Mouse (Mus musculus) heart, embryonic 16.5 days (tissue): Measurements from ENCODE around the gene Hist1h2bh. TPM values are rescaled to one million over a fixed set of nuclear protein-coding genes. Genes with fewer than 3 reads are reported as not detected.
"Not testable (repeated sequence)": the region's sequence is repeated elsewhere in the genome, so short reads cannot be mapped to it uniquely, and the experiment has no call there.

Experiments used
- ATAC-seq: fragments of 200-750 bp; cut with Nextera tagmentation; replicated peaks from 2 replicates; pipeline ENCODE4 v1.8.0; 2017; ENCODE audit warnings: moderate number of reproducible peaks; ENCODE audit not compliant: insufficient read depth, low FRiP score; ENCODE audit errors: extremely low read depth
- H3K27ac ChIP-seq: fragments of 300-500 bp; sonication (generic); 2 replicates; pipeline ENCODE4 v1.5.1; 2014; ENCODE audit warnings: mild to moderate bottlenecking, low read length, control low read depth, moderate library complexity
- H3K27me3 ChIP-seq: fragments of 300-500 bp; sonication (generic); 2 replicates; pipeline ENCODE4 v1.6.1; 2014; ENCODE audit warnings: low read length, mixed read lengths; ENCODE audit not compliant: control insufficient read depth, insufficient read depth
- H3K36me3 ChIP-seq: fragments of 300-500 bp; sonication (generic); 2 replicates; pipeline ENCODE4 v1.6.1; 2014; ENCODE audit not compliant: control insufficient read depth, insufficient read depth
- H3K4me1 ChIP-seq: fragments of 300-500 bp; sonication (generic); 2 replicates; pipeline ENCODE4 v1.6.1; 2014; ENCODE audit warnings: low read length, mixed read lengths; ENCODE audit not compliant: control insufficient read depth, insufficient read depth
- H3K4me2 ChIP-seq: fragments of 300-500 bp; sonication (generic); 2 replicates; pipeline ENCODE4 v1.6.1; 2014; ENCODE audit warnings: low read depth, mild to moderate bottlenecking, control low read depth, low read length
- H3K4me3 ChIP-seq: fragments of 300-500 bp; sonication (generic); 2 replicates; pipeline ENCODE4 v1.5.1; 2014; ENCODE audit warnings: mild to moderate bottlenecking, control low read depth, low read length
- H3K9ac ChIP-seq: fragments of 300-500 bp; sonication (generic); 2 replicates; pipeline ENCODE4 v1.6.1; 2014; ENCODE audit warnings: low read length, control low read depth
- H3K9me3 ChIP-seq: fragments of 300-500 bp; sonication (generic); replicated peaks from 2 replicates; pipeline ENCODE4 v1.6.1; 2016; ENCODE audit warnings: low read length; ENCODE audit not compliant: control insufficient read depth
- WGBS: fragments of 180-500 bp; shearing (Covaris S2); extraction: QIAGEN DNeasy Blood & Tissue Kit; methylation state at CpG from one replicate; pipeline ENCODE4 v1.1.7; 2014; 5-methylcytosine and 5-hydroxymethylcytosine counted together
- polyA plus RNA-seq: library from polyadenylated mRNA; unstranded; fragments of >200 nt; fragmentation: Nextera tagmentation; extraction: Ambion mirVana; gene quantifications from 2 replicates; pipeline ENCODE4 v1.2.1, GENCODE M21; 2015

The Hist1h2bh gene
- polyA plus RNA-seq, 1 experiment from 2014 or later: 0.38 TPM

DNA sequence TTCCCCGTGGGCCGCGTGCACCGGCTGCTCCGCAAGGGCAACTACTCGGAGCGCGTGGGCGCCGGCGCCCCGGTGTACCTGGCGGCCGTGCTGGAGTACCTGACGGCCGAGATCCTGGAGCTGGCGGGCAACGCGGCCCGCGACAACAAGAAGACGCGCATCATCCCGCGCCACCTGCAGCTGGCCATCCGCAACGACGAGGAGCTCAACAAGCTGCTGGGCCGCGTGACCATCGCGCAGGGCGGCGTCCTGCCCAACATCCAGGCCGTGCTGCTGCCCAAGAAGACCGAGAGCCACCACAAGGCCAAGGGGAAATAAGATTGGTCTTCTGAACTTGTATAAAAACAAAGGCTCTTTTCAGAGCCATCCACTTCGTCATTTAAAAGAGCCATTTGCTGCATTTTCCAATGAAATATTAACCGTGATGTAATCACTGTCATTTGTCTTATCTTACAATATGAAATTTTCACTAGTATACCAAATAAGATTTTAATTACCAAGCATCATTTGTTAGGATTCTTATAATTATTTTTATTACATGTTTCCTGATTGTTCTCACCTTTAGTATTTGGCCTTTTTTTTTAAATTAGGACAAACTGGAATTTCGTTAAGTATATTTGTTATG is 31.5 kb upstream of the Hist1h2bh start:
- WGBS: 3% methylated on average over 8 of the region's 39 CpGs
- H3K9ac ChIP-seq: peak overlapping the region; percentile 57; the same call in 1 of the 2 replicates

GRCm38 (mm10) chr13:23573898-23574524 is 30.8 kb upstream of the Hist1h2bh start, which contains the start of the genes Hist1h2bf and Hist1h2ad:
Gene Hist1h2bf (minus strand): TSS chr13:23574196.
Gene Hist1h2ad (plus strand): TSS chr13:23574381.
- not testable (repeated sequence) for H3K36me3 ChIP-seq, H3K27me3 ChIP-seq
- WGBS: 2% methylated on average over 26 of the region's 42 CpGs

More for the DNA sequence above, 31.5 kb upstream of the Hist1h2bh start:
- ATAC-seq, H3K27me3 ChIP-seq, H3K9me3 ChIP-seq, H3K36me3 ChIP-seq: not testable (repeated sequence)
- H3K27ac ChIP-seq: peak overlapping the region; percentile 83
- H3K4me2 ChIP-seq: peak overlapping the region; percentile 77
- peaks cover 30% of the 10 kb centered on the region for H3K4me1 ChIP-seq
- H3K4me3 ChIP-seq: peak overlapping the region; percentile 41

GRCm38 (mm10) chr13:23573034-23573897 is 30.1 kb upstream of the Hist1h2bh start:
- peaks cover 30% of the 10 kb centered on the region for H3K4me1 ChIP-seq
- not testable (repeated sequence) for H3K9me3 ChIP-seq, ATAC-seq, H3K36me3 ChIP-seq, H3K27me3 ChIP-seq
- H3K9ac ChIP-seq: peak overlapping the region; percentile 76
- H3K4me2 ChIP-seq: peak overlapping the region; percentile 77
- peak overlapping the region; percentile 47 for H3K4me3 ChIP-seq
- H3K27ac ChIP-seq: peak overlapping the region; percentile 83
- 16% methylated on average over 18 of the region's 20 CpGs for WGBS

More at GRCm38 (mm10) chr13:23573898-23574524, 30.8 kb upstream of the Hist1h2bh start, which contains the start of the genes Hist1h2bf and Hist1h2ad:
- peak; percentile 84 for ATAC-seq
- peak within 1 kb of the TSS; percentile 76 for H3K9ac ChIP-seq
- H3K4me1 ChIP-seq: peaks cover 30% of the 10 kb centered on the region
- H3K27ac ChIP-seq: peak within 1 kb of the TSS; percentile 83
- H3K4me2 ChIP-seq: peak within 1 kb of the TSS; percentile 77
- not testable (repeated sequence) for H3K9me3 ChIP-seq
- peak within 1 kb of the TSS; percentile 47 for H3K4me3 ChIP-seq

GRCm38 (mm10) chr13:23572218-23573033 is 29.2 kb upstream of the Hist1h2bh start:
- peak overlapping the region; percentile 59 for H3K4me3 ChIP-seq
- H3K4me2 ChIP-seq: peak overlapping the region; percentile 77
- peaks cover 30% of the 10 kb centered on the region for H3K4me1 ChIP-seq
- H3K27ac ChIP-seq: peak overlapping the region; percentile 96
- WGBS: 36% methylated on average over 2 of the region's 2 CpGs
- no peaks in the 10 kb centered on the region for H3K36me3 ChIP-seq
- no peaks in the 10 kb centered on the region for H3K27me3 ChIP-seq
- H3K9ac ChIP-seq: peak overlapping the region; percentile 76
- H3K9me3 ChIP-seq: no peaks in the 10 kb centered on the region
- no peak for ATAC-seq

DNA sequence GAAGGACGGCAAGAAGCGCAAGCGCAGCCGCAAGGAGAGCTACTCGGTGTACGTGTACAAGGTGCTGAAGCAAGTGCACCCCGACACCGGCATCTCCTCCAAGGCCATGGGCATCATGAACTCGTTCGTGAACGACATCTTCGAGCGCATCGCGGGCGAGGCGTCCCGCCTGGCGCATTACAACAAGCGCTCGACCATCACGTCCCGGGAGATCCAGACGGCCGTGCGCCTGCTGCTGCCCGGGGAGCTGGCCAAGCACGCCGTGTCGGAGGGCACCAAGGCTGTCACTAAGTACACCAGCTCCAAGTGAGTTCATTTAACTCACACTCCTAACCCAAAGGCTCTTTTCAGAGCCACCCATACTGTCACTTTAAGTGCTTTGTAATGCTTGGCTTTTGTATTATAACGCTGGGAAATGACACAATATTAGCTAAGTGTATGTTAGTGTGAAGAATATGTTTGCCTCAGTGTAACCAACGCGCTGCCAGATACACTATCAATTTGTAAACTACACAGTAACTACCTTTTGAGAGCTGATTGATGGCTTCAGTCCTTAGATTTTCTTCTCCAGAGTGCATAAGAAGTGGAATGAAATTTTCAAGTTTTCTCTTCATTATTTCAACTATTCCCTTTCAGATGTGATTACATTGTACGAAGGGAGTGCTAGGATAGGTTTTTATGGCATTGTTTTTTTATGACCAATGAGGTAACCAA is 28.5 kb upstream of the Hist1h2bh start:
- H3K36me3 ChIP-seq, H3K27me3 ChIP-seq, H3K9me3 ChIP-seq, ATAC-seq: not testable (repeated sequence)
- WGBS: under 1% methylated on average over 10 of the region's 34 CpGs
- Histone ChIP-seq H3K4me3 (peak overlapping the region; percentile 59), H3K9ac (peak overlapping the region; percentile 76), H3K27ac (peak overlapping the region; percentile 96), H3K4me1 (peaks cover 23% of the 10 kb centered on the region), H3K4me2 (peak overlapping the region; percentile 77)

GRCm38 (mm10) chr13:23571022-23571503 is 27.9 kb upstream of the Hist1h2bh start, which contains the start of the genes Hist1h2ae and Hist1h2bg:
Gene Hist1h2ae (minus strand): TSS chr13:23571220.
Gene Hist1h2bg (plus strand): TSS chr13:23571396.
- H3K4me3 ChIP-seq: peak within 1 kb of the TSS; percentile 59
- no peaks in the 10 kb centered on the region for H3K36me3 ChIP-seq
- H3K27me3 ChIP-seq: no peaks in the 10 kb centered on the region
- peak within 1 kb of the TSS; percentile 96 for H3K27ac ChIP-seq
- peak; percentile 87 for ATAC-seq
- H3K9ac ChIP-seq: peak within 1 kb of the TSS; percentile 76
- WGBS: 1% methylated on average over 18 of the region's 18 CpGs
- H3K4me1 ChIP-seq: peaks cover 18% of the 10 kb centered on the region
- H3K9me3 ChIP-seq: no peaks in the 10 kb centered on the region
- H3K4me2 ChIP-seq: peak within 1 kb of the TSS; percentile 77

- peaks cover 18% of the 10 kb centered on the region for H3K4me1 ChIP-seq
- not testable (repeated sequence) for H3K9me3 ChIP-seq, H3K36me3 ChIP-seq, H3K27me3 ChIP-seq
- ATAC-seq: peak; percentile 3; the same call in 1 of the 2 replicates
- peak overlapping the region; percentile 96 for H3K27ac ChIP-seq
- peak overlapping the region; percentile 59 for H3K4me3 ChIP-seq
- peak overlapping the region; percentile 68 for H3K9ac ChIP-seq
- peak overlapping the region; percentile 77 for H3K4me2 ChIP-seq
- WGBS: 4% methylated on average over 19 of the region's 41 CpGs
These were observed 27.2 kb upstream of the Hist1h2bh start for GRCm38 (mm10) chr13:23570261-23571021.
